Mouse (Mus musculus) layer of hippocampus, adult 6 months (tissue): ENCODE data around the gene Stk24. TPM values are rescaled to one million over a fixed set of nuclear protein-coding genes. Genes with fewer than 3 reads are reported as not detected.

Experiments
- long read RNA-seq, 2 experiments: library from polyadenylated mRNA; unstranded; transcript quantifications; one replicate each; pipeline ENCODE4 v2.0.0; 2019 to 2020
- polyA plus RNA-seq: library from polyadenylated mRNA; unstranded; fragments of <200 nt; fragmentation: Nextera tagmentation; gene quantifications from 2 replicates; pipeline ENCODE4 v1.2.3, GENCODE M21; 2021

The Stk24 gene
- polyA plus RNA-seq = 3.9 and 5.0 TPM in 2 replicates
- long read RNA-seq, experiment 1, transcript Stk24-201 (11 exons, 2,676 nt) = major isoform, 6 of 9 reads
- long read RNA-seq, experiment 1, partial matches to known transcripts = 2 of 9 reads
- long read RNA-seq, experiment 1, other reads (novel, unspliced or antisense) = 1 of 9 reads
- long read RNA-seq, experiment 2, transcript Stk24-201 (11 exons, 2,676 nt) = major isoform, 49 of 81 reads
- long read RNA-seq, experiment 2, partial matches to known transcripts = 10 of 81 reads
- long read RNA-seq, experiment 2, other reads (novel, unspliced or antisense) = 22 of 81 reads

DNA sequence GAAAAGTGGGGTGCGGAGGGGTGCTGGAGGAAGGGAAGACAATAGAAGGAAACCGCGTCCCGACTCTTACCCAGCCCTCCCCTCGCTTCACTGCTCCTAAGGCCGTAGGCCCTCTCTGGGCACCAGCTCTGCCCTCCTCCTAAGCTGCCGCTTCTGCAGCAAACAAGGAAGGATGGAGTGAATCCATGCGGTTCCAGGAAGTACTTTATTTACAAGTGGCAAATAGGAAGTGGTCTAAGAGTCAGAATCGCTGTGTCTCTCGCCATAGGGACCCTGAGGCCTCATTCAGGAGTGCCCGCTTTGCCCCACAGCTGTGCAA lies at the start of gene Stk24:
TSS of gene Stk24 (minus strand) at position 185 of the 319 bp plus-strand sequence.

Other genes starting within 250 kb of the Stk24 start
- gene Slc15a1, start 125.2 kb upstream of the Stk24 start, polyA plus RNA-seq = 0.05 TPM in 1 of 2 replicates, not detected in the other